14 mouse cellular contexts compared by ENCODE assay signal in genomic region chr16:11518803-11519498, GRCm38 (mm10).
DNase-seq lines count a peak whose midpoint lies in the region; ATAC-seq and TF ChIP-seq lines count a peak whose summit lies in the region.
"Had no signal": no experiment of that assay in that cellular context is flagged by ENCODE, and none has a peak within 500 bp of the region (broad histone marks: within the 10 kb centered on the region; RNA-seq: fewer than 3 reads in every experiment).

No protein-coding gene starts in this region.

- no peaks in the 10 kb centered on the region for H3K4me1 ChIP-seq in hindbrain, postnatal 0 days (ENCODE audit: insufficient read depth, low read length)
- no peaks in the 10 kb centered on the region for H3K4me1 ChIP-seq in hindbrain, embryonic 10.5 days (replicated peaks)
- no peaks in the 10 kb centered on the region for H3K4me1 ChIP-seq in forebrain, embryonic 14.5 days (ENCODE audit: control insufficient read depth, insufficient read depth, low read length)
- H3K4me1 ChIP-seq: hindbrain, embryonic 13.5 days; kidney, embryonic 15.5 days had no signal

- H3K36me3 ChIP-seq in hindbrain, postnatal 0 days (ENCODE audit: insufficient read depth, low read length): no peaks in the 10 kb centered on the region
- peaks cover 5% of the 10 kb centered on the region; the same call in 1 of the 2 replicates for H3K36me3 ChIP-seq in hindbrain, embryonic 10.5 days
- H3K36me3 ChIP-seq in forebrain, embryonic 14.5 days (ENCODE audit: control insufficient read depth, insufficient read depth, low read length): no peaks in the 10 kb centered on the region; the same call in 1 of the 2 replicates

- no peaks in the 10 kb centered on the region for H3K27me3 ChIP-seq in hindbrain, postnatal 0 days (ENCODE audit: insufficient read depth, low read length)
- no peaks in the 10 kb centered on the region for H3K27me3 ChIP-seq in hindbrain, embryonic 10.5 days (ENCODE audit: insufficient read depth, poor library complexity, severe bottlenecking)
- H3K27me3 ChIP-seq in forebrain, embryonic 14.5 days (replicated peaks; ENCODE audit: control insufficient read depth, insufficient read depth, low read length): no peaks in the 10 kb centered on the region
- H3K27me3 ChIP-seq: hindbrain, embryonic 13.5 days; kidney, embryonic 15.5 days had no signal

- no peak for TF ChIP-seq CTCF in hindbrain, postnatal 0 days (IDR thresholded peaks at IDR 0.05; ENCODE audit: low read depth)

- H3K9ac ChIP-seq in hindbrain, postnatal 0 days (replicated peaks; ENCODE audit: low read length): no peak overlapping the region
- no peak overlapping the region for H3K9ac ChIP-seq in forebrain, embryonic 14.5 days (ENCODE audit: low read length)
- H3K9ac ChIP-seq: hindbrain, embryonic 13.5 days; kidney, embryonic 15.5 days had no signal

- ATAC-seq in hindbrain, postnatal 0 days: no peak
- ATAC-seq in neutrophil, adult 5-6 weeks (ENCODE audit: extremely low read depth, insufficient number of reproducible peaks, low FRiP score, poor library complexity, severe bottlenecking): peak; percentile 35; the same call in 1 of the 2 replicates
- no peak for ATAC-seq in megakaryocyte progenitor cell, adult 5-6 weeks (replicated peaks; ENCODE audit: poor library complexity)
- no peak for ATAC-seq in forebrain, embryonic 14.5 days

- no peak overlapping the region for H3K4me2 ChIP-seq in hindbrain, postnatal 0 days (ENCODE audit: low read depth, low read length)
- H3K4me2 ChIP-seq in forebrain, embryonic 14.5 days (ENCODE audit: low read length): no peak overlapping the region
- H3K4me2 ChIP-seq: hindbrain, embryonic 13.5 days; kidney, embryonic 15.5 days had no signal

- DNase-seq in hindbrain, postnatal 0 days (ENCODE audit: low spot score): peak; percentile 31
- no peak for DNase-seq in hindbrain, embryonic 10.5 days (ENCODE audit: low spot score)
- DNase-seq in B cell, adult 2 months: peak; percentile 6
- peak; percentile 31 for DNase-seq in adipocyte (ENCODE audit: low spot score)
- DNase-seq in forebrain, embryonic 14.5 days (ENCODE audit: low spot score): no peak
- no peak for DNase-seq in left cerebral cortex, adult 18-20 months (ENCODE audit: low spot score in 2 of 2)
- DNase-seq: adrenal gland, postnatal 25 days; cerebellum, postnatal 36 days; left cerebral cortex, postnatal 4 days had no signal

- WGBS in hindbrain, postnatal 0 days: 90% methylated on average over 12 of the region's 12 CpGs
- WGBS in hindbrain, embryonic 10.5 days: 86% methylated on average over 12 of the region's 12 CpGs
- WGBS in forebrain, embryonic 14.5 days: 87% methylated on average over 12 of the region's 12 CpGs

- no peak overlapping the region for H3K27ac ChIP-seq in hindbrain, postnatal 0 days
- no peak overlapping the region for H3K27ac ChIP-seq in hindbrain, embryonic 10.5 days
- H3K27ac ChIP-seq in forebrain, embryonic 14.5 days (ENCODE audit: low read depth, low read length): no peak overlapping the region
- H3K27ac ChIP-seq: heart, embryonic 10.5 days; hindbrain, embryonic 13.5 days; kidney, embryonic 15.5 days had no signal

- no peak overlapping the region for H3K4me3 ChIP-seq in hindbrain, postnatal 0 days (ENCODE audit: low read length)
- H3K4me3 ChIP-seq in hindbrain, embryonic 10.5 days: no peak overlapping the region
- no peak overlapping the region for H3K4me3 ChIP-seq in forebrain, embryonic 14.5 days (ENCODE audit: low read depth, low read length)
- H3K4me3 ChIP-seq: heart, embryonic 10.5 days; hindbrain, embryonic 13.5 days; kidney, embryonic 15.5 days had no signal

- H3K9me3 ChIP-seq in hindbrain, postnatal 0 days (ENCODE audit: low read length): no peaks in the 10 kb centered on the region
- no peaks in the 10 kb centered on the region for H3K9me3 ChIP-seq in hindbrain, embryonic 10.5 days
- H3K9me3 ChIP-seq in forebrain, embryonic 14.5 days (replicated peaks; ENCODE audit: control insufficient read depth, low read length): no peaks in the 10 kb centered on the region
- H3K9me3 ChIP-seq: heart, embryonic 10.5 days; hindbrain, embryonic 13.5 days; kidney, embryonic 15.5 days had no signal

Comparison
In these comparisons a context has a peak if more than half of its experiments do, and no peak if none do; other contexts are left out.
1. DNase-seq: peak in hindbrain, postnatal 0 days (single experiment), B cell, adult 2 months (2 of 2) and adipocyte (single experiment); none in hindbrain, embryonic 10.5 days (single experiment), forebrain, embryonic 14.5 days (single experiment) and left cerebral cortex, adult 18-20 months (0 of 2).